Mouse (Mus musculus): Measurements from ENCODE around the gene Kiz.

Gene Kiz

GRCm38 (mm10) chr2:146865781-146866180, 10.1 kb downstream of the Kiz start:
- no peak for DNase-seq (ENCODE audit: low read depth, low spot score)

GRCm38 (mm10) chr2:146871300-146872269, 15.9 kb downstream of the Kiz start:
- no peak for DNase-seq (ENCODE audit: low read depth, low spot score)

- DNase-seq (ENCODE audit: low read depth, low spot score), result no peak
These were observed 17.0 kb downstream of the Kiz start for GRCm38 (mm10) chr2:146872697-146873096.

- no peak for DNase-seq (ENCODE audit: low read depth, low spot score)
These were observed 18.3 kb downstream of the Kiz start for GRCm38 (mm10) chr2:146873881-146874441.

- no peak for DNase-seq (ENCODE audit: low read depth, low spot score)
These were observed 21.9 kb downstream of the Kiz start for GRCm38 (mm10) chr2:146877423-146878098.

GRCm38 (mm10) chr2:146881623-146882022, 26.0 kb downstream of the Kiz start:
- DNase-seq (ENCODE audit: low read depth, low spot score), result no peak

- no peak for DNase-seq (ENCODE audit: low read depth, low spot score)
These were observed 28.7 kb downstream of the Kiz start for GRCm38 (mm10) chr2:146884291-146884855.

- DNase-seq (ENCODE audit: low read depth, low spot score), result no peak
These were observed 33.2 kb downstream of the Kiz start for GRCm38 (mm10) chr2:146888786-146889414.

- DNase-seq (ENCODE audit: low read depth, low spot score), result peak; percentile 17
These were observed 43.3 kb downstream of the Kiz start for GRCm38 (mm10) chr2:146898977-146899376.

- DNase-seq (ENCODE audit: low read depth, low spot score), result no peak
These were observed 60.4 kb downstream of the Kiz start for GRCm38 (mm10) chr2:146916085-146916484.

GRCm38 (mm10) chr2:146917770-146918169, 62.1 kb downstream of the Kiz start:
- DNase-seq (ENCODE audit: low read depth, low spot score), result no peak

GRCm38 (mm10) chr2:146920375-146921160, 64.9 kb downstream of the Kiz start:
- no peak for DNase-seq (ENCODE audit: low read depth, low spot score)

GRCm38 (mm10) chr2:146925296-146925695, 69.6 kb downstream of the Kiz start:
- DNase-seq (ENCODE audit: low read depth, low spot score), result no peak

- no peak for DNase-seq (ENCODE audit: low read depth, low spot score)
These were observed 70.2 kb downstream of the Kiz start for GRCm38 (mm10) chr2:146925846-146926245.

- no peak for DNase-seq (ENCODE audit: low read depth, low spot score)
These were observed 92.6 kb downstream of the Kiz start for GRCm38 (mm10) chr2:146948223-146948776.

- no peak for DNase-seq (ENCODE audit: low read depth, low spot score)
These were observed 100.7 kb downstream of the Kiz start for GRCm38 (mm10) chr2:146956366-146956765.

- DNase-seq (ENCODE audit: low read depth, low spot score), result no peak
These were observed 102.8 kb downstream of the Kiz start for GRCm38 (mm10) chr2:146958398-146958911.

- DNase-seq (ENCODE audit: low read depth, low spot score), result peak; percentile 86
These were observed 103.5 kb downstream of the Kiz start for GRCm38 (mm10) chr2:146958951-146959821.

- DNase-seq (ENCODE audit: low read depth, low spot score), result no peak
These were observed 119.4 kb downstream of the Kiz start for GRCm38 (mm10) chr2:146975024-146975423.

Measured in A20 (cell line).